ENCODE assay signal across 8 mouse cellular contexts in genomic region chr17:74993726-74994581, GRCm38 (mm10). TPM values are rescaled to one million over a fixed set of nuclear protein-coding genes. Genes with fewer than 3 reads are reported as not detected.
DNase-seq lines count a peak whose midpoint lies in the region; ATAC-seq lines count a peak whose summit lies in the region.

No protein-coding gene starts in this region.

- H3K27me3 ChIP-seq in heart, embryonic 16.5 days (ENCODE audit: control insufficient read depth, insufficient read depth, low read length), result no peaks in the 10 kb centered on the region
- no peaks in the 10 kb centered on the region for H3K27me3 ChIP-seq in limb, embryonic 11.5 days (ENCODE audit: control insufficient read depth, insufficient read depth, low read length)
- H3K27me3 ChIP-seq in midbrain, embryonic 13.5 days, result no peaks in the 10 kb centered on the region; the same call in 1 of the 2 replicates

- H3K9me3 ChIP-seq in heart, embryonic 16.5 days (replicated peaks; ENCODE audit: control insufficient read depth, low read length), result peaks cover 5% of the 10 kb centered on the region
- H3K9me3 ChIP-seq in limb, embryonic 11.5 days (ENCODE audit: control insufficient read depth, low read length), result no peaks in the 10 kb centered on the region
- H3K9me3 ChIP-seq in midbrain, embryonic 13.5 days, result no peaks in the 10 kb centered on the region; the same call in 1 of the 2 replicates

- peak overlapping the region; percentile 78 for H3K4me2 ChIP-seq in heart, embryonic 16.5 days (ENCODE audit: low read depth, low read length)
- peak overlapping the region; percentile 41 for H3K4me2 ChIP-seq in limb, embryonic 11.5 days (ENCODE audit: low read depth, severe bottlenecking)
- peak overlapping the region; percentile 63 for H3K4me2 ChIP-seq in midbrain, embryonic 13.5 days (replicated peaks)

- peak overlapping the region; percentile 72 for H3K9ac ChIP-seq in heart, embryonic 16.5 days (ENCODE audit: low read length)
- peak overlapping the region; percentile 63 for H3K9ac ChIP-seq in limb, embryonic 11.5 days (ENCODE audit: low read length)
- H3K9ac ChIP-seq in midbrain, embryonic 13.5 days (replicated peaks), result peak overlapping the region; percentile 36; the same call in 1 of the 2 replicates

- H3K4me1 ChIP-seq in heart, embryonic 16.5 days (ENCODE audit: control insufficient read depth, insufficient read depth, low read length), result peaks cover 18% of the 10 kb centered on the region
- peaks cover 12% of the 10 kb centered on the region for H3K4me1 ChIP-seq in limb, embryonic 11.5 days (ENCODE audit: control insufficient read depth, insufficient read depth, low read length)
- peaks cover 18% of the 10 kb centered on the region for H3K4me1 ChIP-seq in midbrain, embryonic 13.5 days (replicated peaks)

- peak overlapping the region; percentile 88 for H3K27ac ChIP-seq in heart, embryonic 16.5 days (ENCODE audit: low read length)
- peak overlapping the region; percentile 97 for H3K27ac ChIP-seq in limb, embryonic 11.5 days (replicated peaks; ENCODE audit: low read depth, low read length)
- H3K27ac ChIP-seq in midbrain, embryonic 13.5 days, result no peak overlapping the region

- no peaks in the 10 kb centered on the region for H3K36me3 ChIP-seq in heart, embryonic 16.5 days (ENCODE audit: control insufficient read depth, insufficient read depth)
- no peaks in the 10 kb centered on the region for H3K36me3 ChIP-seq in limb, embryonic 11.5 days (ENCODE audit: control insufficient read depth, insufficient read depth, low read length)
- H3K36me3 ChIP-seq in midbrain, embryonic 13.5 days, result no peaks in the 10 kb centered on the region

- peak; percentile 13 to 33 for DNase-seq in cerebellum, postnatal 14 days
- no peak for DNase-seq in cerebellum, adult 11-12 months
- peak; percentile 90 for DNase-seq in embryo, embryonic 10 days (ENCODE audit: low spot score)
- DNase-seq in limb, embryonic 11.5 days (ENCODE audit: low spot score), result peak; percentile 89
- no peak for DNase-seq in layer of hippocampus, postnatal 14 days (ENCODE audit: low spot score in 2 of 2)
- no peak for DNase-seq in frontal cortex, postnatal 36 days (ENCODE audit: low spot score in 2 of 2)

- WGBS in heart, embryonic 16.5 days, result 5% methylated on average over 26 of the region's 26 CpGs
- 1% methylated on average over 26 of the region's 26 CpGs for WGBS in limb, embryonic 11.5 days
- WGBS in midbrain, embryonic 13.5 days, result 2% methylated on average over 26 of the region's 26 CpGs

- H3K4me3 ChIP-seq in heart, embryonic 16.5 days (ENCODE audit: low read length), result peak overlapping the region; percentile 53
- peak overlapping the region; percentile 11; the same call in 1 of the 2 replicates for H3K4me3 ChIP-seq in limb, embryonic 11.5 days (ENCODE audit: low read depth, low read length)
- peak overlapping the region; percentile 34 for H3K4me3 ChIP-seq in midbrain, embryonic 13.5 days (replicated peaks)

- peak; percentile 69 for ATAC-seq in heart, embryonic 16.5 days (replicated peaks; ENCODE audit: extremely low read depth, insufficient read depth, low FRiP score)
- peak; percentile 90 for ATAC-seq in limb, embryonic 11.5 days (ENCODE audit: insufficient number of reproducible peaks, low FRiP score, low TSS enrichment, low read depth)
- peak; percentile 79 for ATAC-seq in midbrain, embryonic 13.5 days

RNA-seq across cellular contexts. Expression of gene Ltbp1, which starts 11.4 kb away (rescaled TPM):
- polyA plus RNA-seq in heart, embryonic 16.5 days (2015; fragmentation: Nextera tagmentation; extraction: Ambion mirVana), result 15.6 and 19.7 TPM in 2 replicates
- 29.8 and 34.6 TPM in 2 replicates for polyA plus RNA-seq in limb, embryonic 11.5 days (2014; fragmentation: Nextera tagmentation; extraction: Ambion mirVana)
- 2.6 and 2.7 TPM in 2 replicates for polyA plus RNA-seq in midbrain, embryonic 13.5 days (2015; fragmentation: Nextera tagmentation; extraction: Ambion mirVana)
- total RNA-seq in layer of hippocampus, postnatal 14 days (2021), result 1 to 10 TPM; 8.9 to 9.2 TPM

Comparison
In these comparisons a context has a peak if more than half of its experiments do, and no peak if none do; other contexts are left out.
1. DNase-seq: peak in cerebellum, postnatal 14 days (2 of 2), embryo, embryonic 10 days (single experiment) and limb, embryonic 11.5 days (single experiment); none in cerebellum, adult 11-12 months (single experiment), layer of hippocampus, postnatal 14 days (0 of 2) and frontal cortex, postnatal 36 days (0 of 2).
2. Peak in every context shown above with its lines, with median percentiles within 50 percentile points of each other: ATAC-seq, H3K4me2 ChIP-seq, H3K4me3 ChIP-seq and H3K9ac ChIP-seq.